Mouse (Mus musculus) heart, embryonic 14.5 days (tissue): ENCODE results near the gene Marf1. TPM values are rescaled to one million over a fixed set of nuclear protein-coding genes. Genes with fewer than 3 reads are reported as not detected.
"Not testable (repeated sequence)": the region's sequence is repeated elsewhere in the genome, so short reads cannot be mapped to it uniquely, and the experiment has no call there.

ENCODE experiments used
- ATAC-seq: fragments of 200-750 bp; cut with Nextera tagmentation; 2 replicates; pipeline ENCODE4 v1.8.0; 2017; ENCODE audit warnings: low read depth, moderate TSS enrichment; ENCODE audit not compliant: insufficient number of reproducible peaks, insufficient read depth, low FRiP score
- H3K27ac ChIP-seq, 2 experiments: fragments of 200-500 bp in 1 of 2; fragments of 300-500 bp in 1 of 2; sonication (generic) in 1 of 2; replicated peaks in 1 of 2; 2 replicates each; pipeline ENCODE4 v1.5.1; 2012 to 2014; ENCODE audit warnings: low read depth in 2 of 2, low read length in 2 of 2, control low read depth in 1 of 2, mild to moderate bottlenecking in 1 of 2, mixed read lengths in 1 of 2; ENCODE audit not compliant: control insufficient read depth in 1 of 2, insufficient read depth in 1 of 2
- H3K27me3 ChIP-seq: fragments of 300-500 bp; sonication (generic); 2 replicates; pipeline ENCODE4 v1.6.1; 2014; ENCODE audit warnings: mild to moderate bottlenecking, low read length, control low read depth; ENCODE audit not compliant: control insufficient read depth, insufficient read depth
- H3K36me3 ChIP-seq: fragments of 300-500 bp; sonication (generic); 2 replicates; pipeline ENCODE4 v1.6.1; 2014; ENCODE audit warnings: mild to moderate bottlenecking, control low read depth, low read length, mixed read lengths; ENCODE audit not compliant: control insufficient read depth, insufficient read depth
- H3K4me1 ChIP-seq, 2 experiments: fragments of 200-500 bp in 1 of 2; fragments of 300-500 bp in 1 of 2; sonication (generic) in 1 of 2; 2 replicates each; pipeline ENCODE4 v1.6.1; 2012 to 2014; ENCODE audit warnings: low read length in 2 of 2, control low read depth in 1 of 2, mixed read lengths in 1 of 2; ENCODE audit not compliant: control insufficient read depth in 2 of 2, insufficient read depth in 2 of 2
- H3K4me2 ChIP-seq: fragments of 300-500 bp; sonication (generic); 2 replicates; pipeline ENCODE4 v1.6.1; 2014; ENCODE audit warnings: mild to moderate bottlenecking, low read length
- H3K4me3 ChIP-seq, 2 experiments: fragments of 200-500 bp in 1 of 2; fragments of 300-500 bp in 1 of 2; sonication (generic) in 1 of 2; 2 replicates each; pipeline ENCODE4 v1.5.1; 2012 to 2014; ENCODE audit warnings: low read length in 2 of 2, mild to moderate bottlenecking in 2 of 2, control low read depth in 1 of 2, low read depth in 1 of 2, moderate library complexity in 1 of 2; ENCODE audit not compliant: control insufficient read depth in 1 of 2, insufficient read depth in 1 of 2
- H3K9ac ChIP-seq: fragments of 300-500 bp; sonication (generic); 2 replicates; pipeline ENCODE4 v1.6.1; 2014; ENCODE audit warnings: mild to moderate bottlenecking, low read length
- H3K9me3 ChIP-seq: fragments of 300-500 bp; sonication (generic); 2 replicates; pipeline ENCODE4 v1.6.1; 2016; ENCODE audit warnings: low read length, control low read depth; ENCODE audit not compliant: control insufficient read depth
- WGBS: fragments of 180-500 bp; shearing (Covaris S2); extraction: QIAGEN DNeasy Blood & Tissue Kit; methylation state at CpG from one replicate; pipeline ENCODE4 v1.1.7; 2014; 5-methylcytosine and 5-hydroxymethylcytosine counted together
- polyA plus RNA-seq: library from polyadenylated mRNA; unstranded; fragments of >200 nt; fragmentation: Nextera tagmentation; extraction: Ambion mirVana; gene quantifications from 2 replicates; pipeline ENCODE4 v1.2.1, GENCODE M21; 2014

Marf1 gene
- polyA plus RNA-seq, 1 experiment from 2014 or later = 12.2 TPM

DNA sequence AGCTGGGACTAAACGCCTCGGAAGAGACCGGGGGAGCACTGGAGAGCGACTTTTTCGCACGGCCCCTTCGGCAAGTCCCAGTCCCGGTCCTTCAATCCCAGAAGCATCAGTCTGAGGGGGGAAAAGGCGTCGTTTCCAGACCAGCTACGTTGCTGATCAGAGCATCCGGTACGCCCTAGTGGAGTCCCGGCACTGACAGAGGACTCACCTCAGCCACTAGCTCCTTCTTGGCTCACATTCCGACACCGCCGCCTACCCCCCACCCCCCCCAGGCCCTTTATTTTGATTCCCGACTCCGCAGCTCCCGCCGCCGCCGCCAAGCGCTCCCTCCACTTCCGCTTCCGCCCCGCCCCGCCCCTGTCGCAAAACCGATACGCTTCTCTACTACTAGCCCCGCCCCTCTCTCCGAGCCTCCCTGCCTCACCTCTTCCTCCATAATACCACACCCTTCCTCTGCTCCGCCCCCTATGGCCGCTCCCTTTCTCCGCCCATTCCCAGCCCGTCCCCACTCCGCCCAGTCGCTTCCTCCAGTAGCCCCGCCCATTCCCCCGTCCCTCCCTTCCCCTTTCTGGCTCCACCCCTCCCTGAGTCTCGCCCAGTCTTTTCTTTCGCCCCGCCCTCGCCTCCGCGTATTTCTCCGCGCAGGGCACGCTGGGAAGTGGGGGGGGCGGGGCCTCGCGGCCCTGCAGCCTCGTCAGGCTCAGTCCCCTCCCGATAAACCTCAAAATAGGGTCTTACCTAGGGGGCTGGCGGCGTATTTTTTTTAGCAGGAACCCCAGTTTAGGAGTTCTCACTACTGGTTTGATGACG is 4.0 kb downstream of the Marf1 start:
- Histone ChIP-seq H3K9me3 (no peaks in the 10 kb centered on the region), H3K27ac (peak overlapping the region; percentile 95 to 96), H3K4me1 (peaks cover 0 to 14% of the 10 kb centered on the region in 2 experiments; a peak in 3 of 4 replicates), H3K9ac (peak overlapping the region; percentile 91), H3K36me3 (no peaks in the 10 kb centered on the region), H3K27me3 (no peaks in the 10 kb centered on the region), H3K4me2 (peak overlapping the region; percentile 87), H3K4me3 (peak overlapping the region; percentile 88 to 96)
- under 1% methylated on average over 58 of the region's 58 CpGs for WGBS
- ATAC-seq = peak; percentile 97

DNA sequence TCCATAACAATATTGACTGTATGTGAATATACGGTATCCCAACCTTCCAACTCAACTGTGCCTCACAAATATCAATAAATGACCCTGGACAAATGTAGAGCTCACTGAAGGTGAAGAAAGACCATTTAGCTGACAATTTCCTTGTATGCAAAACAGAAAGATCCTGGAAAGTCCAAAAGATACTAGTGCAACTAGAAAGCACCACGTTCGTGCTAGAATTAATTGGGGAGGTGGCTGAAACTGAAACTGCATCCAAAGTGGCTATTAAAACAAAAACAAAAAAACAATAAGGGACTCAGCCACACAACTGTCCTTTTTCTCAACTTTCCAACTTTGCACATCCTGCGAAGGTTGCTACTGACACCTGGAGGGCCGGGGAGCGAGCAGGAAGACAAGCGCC is 4.6 kb downstream of the Marf1 start:
- Histone ChIP-seq H3K9me3 (no peaks in the 10 kb centered on the region), H3K4me2 (peak overlapping the region; percentile 87), H3K27ac (peak overlapping the region; percentile 75 to 82), H3K36me3 (0 out of 2 replicates have a peak, but pooled peaks cover 2% of the 10 kb centered on the region), H3K9ac (peak overlapping the region; percentile 91), H3K27me3 (no peaks in the 10 kb centered on the region), H3K4me1 (peaks cover 0 to 9% of the 10 kb centered on the region in 2 experiments; a peak in 3 of 4 replicates), H3K4me3 (peak overlapping the region; percentile 88 to 96)
- WGBS = 10% methylated on average over 7 of the region's 7 CpGs
- ATAC-seq = no peak

DNA sequence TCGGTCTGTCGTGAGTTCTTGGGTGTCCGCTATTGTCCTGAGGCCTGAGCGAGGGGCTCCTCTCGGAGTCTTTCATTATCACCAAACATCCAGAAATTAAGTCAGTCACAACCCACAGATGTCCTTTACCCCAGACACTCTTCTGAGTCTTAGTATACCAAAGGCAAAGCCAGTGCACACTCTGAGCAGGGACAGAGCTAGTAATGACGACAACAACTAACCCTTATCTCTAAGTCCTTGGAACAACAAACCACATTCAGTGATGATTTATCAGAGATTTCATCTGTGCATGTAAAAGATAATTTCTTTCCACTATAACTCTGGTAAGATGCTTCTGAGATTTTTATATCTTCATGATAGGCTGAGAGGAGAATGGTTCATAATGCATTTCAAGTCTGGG is 6.8 kb downstream of the Marf1 start:
- Histone ChIP-seq H3K9me3 (no peaks in the 10 kb centered on the region), H3K4me1 (peaks cover 0 to 9% of the 10 kb centered on the region in 2 experiments; a peak in 2 of 4 replicates), H3K4me3 (no peak overlapping the region), H3K36me3 (peaks cover 24% of the 10 kb centered on the region), H3K27ac (no peak overlapping the region), H3K4me2 (no peak overlapping the region), H3K27me3 (no peaks in the 10 kb centered on the region), H3K9ac (no peak overlapping the region)
- 94% methylated on average over 5 of the region's 6 CpGs for WGBS
- no peak for ATAC-seq

DNA sequence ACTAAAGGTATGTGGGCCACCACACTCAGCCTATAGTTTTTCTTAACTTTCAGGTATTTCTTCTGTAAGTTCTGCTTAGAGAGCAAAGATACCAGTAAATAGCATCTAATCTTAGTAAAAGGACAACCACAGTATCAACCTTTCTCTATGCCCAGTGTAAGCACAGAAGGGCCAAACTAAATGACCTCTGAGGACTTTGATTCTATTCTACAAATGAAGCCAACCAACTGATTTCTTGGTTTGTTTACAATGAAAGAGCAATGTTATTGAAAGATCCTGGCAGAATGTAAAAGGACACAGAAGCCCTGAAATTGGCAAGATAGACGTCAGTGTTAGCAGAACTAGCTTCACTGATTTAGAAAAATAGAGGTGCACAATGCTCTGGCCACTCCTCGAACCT is 7.5 kb downstream of the Marf1 start:
- H3K27ac ChIP-seq, H3K4me2 ChIP-seq, H3K9ac ChIP-seq, H3K4me3 ChIP-seq, H3K4me1 ChIP-seq, H3K9me3 ChIP-seq, H3K27me3 ChIP-seq, ATAC-seq: not testable (repeated sequence)
- peaks cover 31% of the 10 kb centered on the region for H3K36me3 ChIP-seq
- WGBS = 75% methylated on average over 1 of the region's 2 CpGs

DNA sequence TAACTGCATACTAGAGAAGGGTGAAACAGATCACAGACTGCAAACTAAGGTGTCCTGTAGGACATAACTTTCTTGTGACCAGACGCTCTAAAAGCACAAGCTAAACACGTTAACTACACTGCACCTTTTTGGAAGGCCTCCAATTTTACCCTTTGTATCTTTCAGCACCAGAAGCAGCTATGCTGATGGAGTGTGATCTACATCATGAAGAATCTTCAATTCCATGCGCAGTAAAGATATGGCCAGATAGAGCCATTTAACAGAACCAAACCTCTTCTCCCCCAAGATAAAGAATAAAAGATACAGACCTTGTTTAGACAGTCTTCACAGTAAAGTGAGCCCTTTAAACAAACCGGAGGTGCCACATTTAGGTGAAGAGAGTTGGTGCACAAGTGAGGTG is 11.4 kb downstream of the Marf1 start:
- Histone ChIP-seq H3K9ac (no peak overlapping the region), H3K9me3 (no peaks in the 10 kb centered on the region), H3K27me3 (no peaks in the 10 kb centered on the region), H3K36me3 (peaks cover 61% of the 10 kb centered on the region), H3K4me3 (no peak overlapping the region), H3K27ac (no peak overlapping the region), H3K4me2 (no peak overlapping the region), H3K4me1 (no peaks in the 10 kb centered on the region)
- WGBS = 88% methylated on average over 4 of the region's 4 CpGs
- no peak for ATAC-seq

DNA sequence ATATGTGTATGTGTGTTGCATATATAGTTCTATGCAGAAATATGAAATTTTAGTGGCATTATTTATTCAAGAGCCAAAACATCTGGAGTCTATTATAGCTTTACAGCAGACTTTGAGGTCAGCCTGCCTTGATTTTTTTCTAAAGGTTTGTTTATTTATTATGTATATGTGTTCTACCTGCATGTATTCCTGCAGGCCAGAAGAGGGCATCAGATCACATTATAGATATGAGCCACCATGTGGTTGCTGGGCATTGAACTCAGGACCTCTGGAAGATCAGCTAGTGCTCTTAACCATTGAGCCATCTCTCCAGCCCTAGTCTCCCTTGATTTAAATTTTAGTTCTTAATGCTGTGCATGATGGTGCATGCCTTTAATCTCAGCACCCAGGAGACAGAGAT is 15.4 kb downstream of the Marf1 start:
- ATAC-seq = no peak

DNA sequence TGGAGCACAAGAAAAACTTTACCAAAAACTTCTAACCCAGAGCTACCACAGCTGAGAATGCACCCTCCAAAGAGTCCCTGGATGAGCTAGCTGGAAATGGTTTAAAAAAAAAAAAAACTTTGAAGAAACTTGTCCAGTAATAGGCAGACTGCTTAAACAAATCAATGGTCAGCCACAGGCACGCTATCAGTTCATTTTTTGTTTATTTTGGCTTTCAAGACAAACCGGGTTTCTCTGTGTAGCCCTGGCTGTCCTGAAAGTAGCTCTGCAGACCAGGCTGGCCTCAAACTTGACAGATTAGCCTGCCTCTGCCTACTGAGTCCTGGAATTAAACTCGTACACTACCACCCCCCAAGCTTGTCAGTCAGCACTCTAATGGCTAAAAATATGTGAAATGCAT is 19.9 kb downstream of the Marf1 start:
- H3K9me3 ChIP-seq = no peaks in the 10 kb centered on the region
- no peaks in the 10 kb centered on the region for H3K4me1 ChIP-seq
- no peaks in the 10 kb centered on the region for H3K27me3 ChIP-seq
- H3K9ac ChIP-seq = no peak overlapping the region
- no peak for ATAC-seq
- no peak overlapping the region for H3K4me3 ChIP-seq
- 67% methylated on average over 3 of the region's 3 CpGs for WGBS
- no peak overlapping the region for H3K4me2 ChIP-seq
- peaks cover 91% of the 10 kb centered on the region for H3K36me3 ChIP-seq
- H3K27ac ChIP-seq = no peak overlapping the region

More for the DNA sequence above, 15.4 kb downstream of the Marf1 start:
- Histone ChIP-seq H3K4me2 (no peak overlapping the region), H3K4me3 (no peak overlapping the region), H3K27ac (no peak overlapping the region), H3K9me3 (no peaks in the 10 kb centered on the region), H3K36me3 (peaks cover 92% of the 10 kb centered on the region), H3K27me3 (no peaks in the 10 kb centered on the region), H3K4me1 (no peaks in the 10 kb centered on the region), H3K9ac (no peak overlapping the region)

DNA sequence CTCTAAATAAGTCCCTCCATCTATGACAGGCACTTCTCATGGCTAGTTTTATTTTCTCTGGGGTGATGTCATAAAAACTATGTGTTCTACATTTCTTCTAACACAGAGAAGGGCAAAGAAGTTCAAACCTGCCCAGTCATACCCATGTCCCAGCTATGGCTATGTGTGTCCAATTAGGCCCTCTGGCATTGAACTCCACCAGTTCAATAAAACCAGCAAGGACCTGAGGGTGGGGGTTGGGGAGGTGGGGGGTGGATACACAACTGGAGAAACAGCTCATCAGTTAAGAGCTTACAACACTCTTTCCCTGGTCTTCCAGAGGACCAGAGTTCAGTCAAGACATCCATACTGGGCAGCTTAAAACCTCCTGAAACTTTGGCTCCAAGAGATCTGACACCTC is 24.0 kb downstream of the Marf1 start:
- H3K27ac ChIP-seq = no peak overlapping the region
- no peaks in the 10 kb centered on the region for H3K27me3 ChIP-seq
- H3K4me2 ChIP-seq = no peak overlapping the region
- no peak overlapping the region for H3K4me3 ChIP-seq
- ATAC-seq = no peak
- H3K9ac ChIP-seq = no peak overlapping the region
- no peaks in the 10 kb centered on the region for H3K4me1 ChIP-seq
- no peaks in the 10 kb centered on the region for H3K9me3 ChIP-seq
- H3K36me3 ChIP-seq = peaks cover 94% of the 10 kb centered on the region
